Mouse (Mus musculus): ENCODE data around the gene Cnih2. TPM values are rescaled to one million over a fixed set of nuclear protein-coding genes. Genes with fewer than 3 reads are reported as not detected.

Cnih2 gene
- polyA plus RNA-seq, 1 experiment from 2014 or later = 231 TPM

DNA sequence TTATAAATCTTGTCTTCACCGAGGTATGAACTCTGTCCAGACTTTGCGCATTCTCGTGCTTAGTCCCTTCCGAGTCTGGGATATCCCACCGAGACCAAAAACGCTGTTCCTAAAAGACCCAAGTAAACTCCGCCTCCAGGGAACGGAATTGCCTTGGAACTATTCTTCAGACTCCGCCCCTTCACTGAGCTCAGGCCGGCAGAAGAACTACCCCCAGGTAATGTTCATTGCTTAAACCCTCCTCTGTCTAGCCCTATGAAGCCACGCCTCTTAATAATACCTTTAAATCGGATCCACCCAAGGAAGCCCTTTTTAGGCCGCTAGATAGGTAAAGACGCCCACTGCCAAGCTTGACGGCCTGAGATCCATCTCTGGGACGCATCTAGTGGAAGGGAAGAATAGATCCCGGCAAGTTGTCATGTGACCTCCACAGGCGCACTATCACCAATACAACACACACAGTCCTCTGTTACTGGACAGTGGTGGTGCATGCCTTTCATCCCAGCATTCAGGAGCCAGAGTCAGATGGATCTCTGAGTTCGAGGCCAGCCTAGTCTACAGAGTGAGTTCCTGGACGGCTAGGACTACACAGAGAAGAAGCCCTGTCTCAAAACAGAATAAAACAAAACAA, 25.8 kb downstream of the Cnih2 start:
- H3K27ac ChIP-seq = no peak overlapping the region

DNA sequence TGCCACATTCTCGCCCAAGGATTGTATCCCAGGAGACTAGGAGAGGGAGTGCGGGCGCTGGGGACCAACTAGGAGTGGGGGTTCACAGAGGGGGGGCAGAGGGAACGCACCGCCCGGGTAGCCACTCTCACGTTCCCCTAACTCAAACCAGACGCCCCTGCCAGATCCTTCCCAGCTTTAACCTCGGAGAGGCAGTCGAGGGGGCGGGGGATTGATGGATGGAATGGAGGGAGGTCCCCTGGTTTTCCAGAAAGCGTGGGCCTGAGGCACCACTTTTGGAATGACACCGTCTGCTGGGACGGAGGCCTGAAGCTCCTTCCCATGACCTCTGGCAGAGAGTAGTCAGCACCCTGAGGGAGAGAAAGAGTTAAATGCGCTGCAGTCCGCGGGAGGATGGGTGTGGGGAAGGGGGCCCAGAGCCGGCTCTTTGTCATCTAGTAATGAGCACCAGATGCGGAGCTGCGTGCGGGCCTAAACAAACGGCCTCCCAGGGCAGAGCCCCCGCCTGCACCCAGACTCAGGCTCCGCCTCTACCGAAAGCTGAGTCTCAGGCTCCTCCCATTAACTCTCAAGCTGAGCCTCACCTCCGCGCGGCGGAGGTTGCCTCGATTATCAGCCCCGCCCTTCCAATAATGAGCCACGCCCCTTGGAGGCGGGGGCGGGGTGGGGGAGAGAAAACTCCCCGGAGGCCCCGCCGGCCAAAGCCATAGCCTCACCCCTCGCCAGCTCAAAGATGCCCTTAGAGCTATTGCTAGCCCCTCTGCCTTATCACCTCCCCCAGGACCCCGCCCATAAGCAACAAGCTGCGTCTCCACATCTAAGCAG, 26.6 kb downstream of the Cnih2 start:
- ATAC-seq (ENCODE audit: low FRiP score, low read depth) = peak; percentile 75
- Histone ChIP-seq H3K4me2 (replicated peaks) (peak overlapping the region; percentile 86), H3K27me3 (replicated peaks) (peaks cover 48% of the 10 kb centered on the region), H3K9me3 (no peaks in the 10 kb centered on the region), H3K9ac (peak overlapping the region; percentile 41; the same call in 1 of the 2 replicates), H3K4me1 (peaks cover 50% of the 10 kb centered on the region), H3K27ac (peak overlapping the region; percentile 39; the same call in 1 of the 2 replicates), H3K4me3 (peak overlapping the region; percentile 35), H3K36me3 (no peaks in the 10 kb centered on the region)
- WGBS = under 1% methylated on average over 40 of the region's 40 CpGs

More for the DNA sequence above, 25.8 kb downstream of the Cnih2 start:
- Histone ChIP-seq H3K4me3 (peak overlapping the region; percentile 35), H3K4me1 (peaks cover 43% of the 10 kb centered on the region), H3K9ac (0 out of 2 replicates have a peak overlapping the region, but pooled peaks have one; percentile 41), H3K9me3 (no peaks in the 10 kb centered on the region), H3K4me2 (replicated peaks) (peak overlapping the region; percentile 86), H3K27me3 (replicated peaks) (peaks cover 41% of the 10 kb centered on the region), H3K36me3 (no peaks in the 10 kb centered on the region)
- ATAC-seq (ENCODE audit: low FRiP score, low read depth) = peak; percentile 22; the same call in 1 of the 2 replicates
- WGBS = 2% methylated on average over 20 of the region's 20 CpGs

DNA sequence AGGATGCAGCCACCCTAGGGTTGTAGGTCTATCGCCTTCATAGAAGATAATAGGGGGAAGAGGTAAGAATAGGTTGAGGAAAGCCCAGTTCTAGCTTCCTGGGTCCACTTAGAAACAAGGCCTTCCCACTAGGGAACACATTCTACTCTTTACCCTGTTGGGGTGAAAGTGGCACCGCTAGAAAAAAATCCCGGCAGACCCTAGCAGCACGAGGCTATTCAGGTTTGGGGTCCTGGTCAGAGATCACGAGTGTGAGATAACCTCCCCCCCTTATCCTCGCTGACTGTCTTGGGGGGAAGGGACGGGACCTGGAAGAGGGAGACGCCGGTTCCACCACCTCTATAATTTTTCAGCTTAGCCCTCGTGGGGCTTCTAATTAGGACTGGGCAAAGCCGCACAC, 27.2 kb downstream of the Cnih2 start:
- Histone ChIP-seq H3K9ac (0 out of 2 replicates have a peak overlapping the region, but pooled peaks have one; percentile 41), H3K27me3 (replicated peaks) (peaks cover 52% of the 10 kb centered on the region), H3K4me2 (replicated peaks) (peak overlapping the region; percentile 86), H3K36me3 (no peaks in the 10 kb centered on the region), H3K4me1 (peaks cover 50% of the 10 kb centered on the region), H3K4me3 (peak overlapping the region; percentile 35), H3K9me3 (no peaks in the 10 kb centered on the region), H3K27ac (peak overlapping the region; percentile 39; the same call in 1 of the 2 replicates)
- 10% methylated on average over 11 of the region's 11 CpGs for WGBS
- no peak for ATAC-seq (ENCODE audit: low FRiP score, low read depth)

DNA sequence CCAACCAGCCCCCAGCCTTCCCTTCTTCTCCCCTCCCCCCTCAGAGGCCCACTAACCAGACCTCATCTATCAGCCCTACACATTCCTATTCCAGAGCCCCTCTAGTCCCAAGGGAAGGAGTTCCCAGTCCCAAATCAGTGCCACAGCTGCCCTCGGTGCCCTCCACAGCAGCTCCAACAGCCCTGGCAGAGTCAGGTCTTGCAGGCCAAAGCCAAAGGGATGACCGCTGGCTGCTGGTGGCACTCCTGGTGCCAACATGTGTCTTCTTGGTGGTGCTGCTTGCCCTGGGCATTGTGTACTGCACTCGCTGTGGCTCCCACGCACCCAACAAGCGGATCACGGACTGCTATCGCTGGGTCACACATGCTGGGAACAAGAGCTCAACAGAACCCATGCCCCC, 28.3 kb downstream of the Cnih2 start:
- no peaks in the 10 kb centered on the region for H3K9me3 ChIP-seq
- H3K27ac ChIP-seq = no peak overlapping the region
- no peak for ATAC-seq (ENCODE audit: low FRiP score, low read depth)
- H3K4me3 ChIP-seq = peak overlapping the region; percentile 9; the same call in 1 of the 2 replicates
- H3K4me1 ChIP-seq = peaks cover 55% of the 10 kb centered on the region
- H3K9ac ChIP-seq = 0 out of 2 replicates have a peak overlapping the region, but pooled peaks have one; percentile 13
- no peaks in the 10 kb centered on the region for H3K36me3 ChIP-seq
- H3K27me3 ChIP-seq (replicated peaks) = peaks cover 57% of the 10 kb centered on the region
- H3K4me2 ChIP-seq (replicated peaks) = peak overlapping the region; percentile 86
- 81% methylated on average over 7 of the region's 7 CpGs for WGBS

DNA sequence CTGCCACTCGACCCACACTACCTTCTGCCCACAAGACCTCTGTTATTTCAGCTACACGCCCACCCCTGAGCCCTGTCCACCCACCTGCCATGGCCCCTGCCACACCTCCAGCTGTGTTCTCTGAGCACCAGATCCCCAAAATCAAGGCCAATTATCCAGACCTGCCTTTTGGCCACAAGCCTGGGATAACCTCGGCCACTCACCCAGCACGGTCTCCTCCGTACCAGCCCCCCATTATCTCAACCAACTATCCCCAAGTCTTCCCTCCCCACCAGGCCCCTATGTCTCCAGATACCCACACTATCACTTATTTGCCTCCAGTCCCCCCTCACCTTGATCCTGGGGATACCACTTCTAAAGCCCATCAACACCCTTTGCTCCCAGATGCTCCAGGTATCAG, 28.8 kb downstream of the Cnih2 start:
- Histone ChIP-seq H3K4me2 (replicated peaks) (peak overlapping the region; percentile 86), H3K27ac (no peak overlapping the region), H3K4me3 (no peak overlapping the region), H3K4me1 (peaks cover 57% of the 10 kb centered on the region), H3K9me3 (no peaks in the 10 kb centered on the region), H3K27me3 (replicated peaks) (peaks cover 55% of the 10 kb centered on the region), H3K9ac (no peak overlapping the region), H3K36me3 (no peaks in the 10 kb centered on the region)
- 87% methylated on average over 5 of the region's 5 CpGs for WGBS
- ATAC-seq (ENCODE audit: low FRiP score, low read depth) = no peak

DNA sequence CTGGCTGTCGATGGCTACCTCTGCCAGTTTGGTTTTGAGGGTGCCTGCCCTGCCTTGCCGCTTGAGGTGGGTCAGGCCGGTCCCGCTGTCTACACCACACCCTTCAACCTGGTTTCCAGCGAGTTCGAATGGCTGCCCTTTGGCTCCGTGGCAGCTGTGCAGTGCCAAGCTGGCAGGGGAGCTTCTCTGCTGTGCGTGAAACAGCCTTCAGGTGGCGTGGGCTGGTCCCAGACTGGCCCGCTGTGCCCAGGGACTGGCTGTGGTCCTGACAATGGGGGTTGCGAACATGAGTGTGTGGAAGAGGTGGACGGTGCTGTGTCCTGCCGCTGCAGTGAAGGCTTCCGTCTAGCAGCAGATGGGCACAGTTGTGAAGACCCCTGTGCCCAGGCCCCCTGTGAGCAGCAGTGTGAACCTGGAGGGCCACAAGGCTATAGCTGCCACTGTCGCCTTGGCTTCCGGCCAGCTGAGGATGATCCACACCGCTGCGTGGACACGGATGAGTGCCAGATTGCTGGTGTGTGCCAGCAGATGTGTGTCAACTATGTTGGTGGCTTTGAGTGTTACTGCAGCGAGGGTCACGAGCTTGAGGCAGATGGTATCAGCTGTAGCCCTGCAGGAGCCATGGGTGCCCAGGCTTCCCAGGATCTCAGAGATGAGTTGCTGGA, 29.6 kb downstream of the Cnih2 start:
- Histone ChIP-seq H3K9ac (peak overlapping the region; percentile 77), H3K27ac (no peak overlapping the region), H3K36me3 (no peaks in the 10 kb centered on the region), H3K4me1 (peaks cover 57% of the 10 kb centered on the region), H3K27me3 (replicated peaks) (peaks cover 49% of the 10 kb centered on the region), H3K4me2 (replicated peaks) (peak overlapping the region; percentile 86), H3K9me3 (no peaks in the 10 kb centered on the region), H3K4me3 (peak overlapping the region; percentile 45)
- ATAC-seq (ENCODE audit: low FRiP score, low read depth) = no peak
- 35% methylated on average over 21 of the region's 21 CpGs for WGBS

DNA sequence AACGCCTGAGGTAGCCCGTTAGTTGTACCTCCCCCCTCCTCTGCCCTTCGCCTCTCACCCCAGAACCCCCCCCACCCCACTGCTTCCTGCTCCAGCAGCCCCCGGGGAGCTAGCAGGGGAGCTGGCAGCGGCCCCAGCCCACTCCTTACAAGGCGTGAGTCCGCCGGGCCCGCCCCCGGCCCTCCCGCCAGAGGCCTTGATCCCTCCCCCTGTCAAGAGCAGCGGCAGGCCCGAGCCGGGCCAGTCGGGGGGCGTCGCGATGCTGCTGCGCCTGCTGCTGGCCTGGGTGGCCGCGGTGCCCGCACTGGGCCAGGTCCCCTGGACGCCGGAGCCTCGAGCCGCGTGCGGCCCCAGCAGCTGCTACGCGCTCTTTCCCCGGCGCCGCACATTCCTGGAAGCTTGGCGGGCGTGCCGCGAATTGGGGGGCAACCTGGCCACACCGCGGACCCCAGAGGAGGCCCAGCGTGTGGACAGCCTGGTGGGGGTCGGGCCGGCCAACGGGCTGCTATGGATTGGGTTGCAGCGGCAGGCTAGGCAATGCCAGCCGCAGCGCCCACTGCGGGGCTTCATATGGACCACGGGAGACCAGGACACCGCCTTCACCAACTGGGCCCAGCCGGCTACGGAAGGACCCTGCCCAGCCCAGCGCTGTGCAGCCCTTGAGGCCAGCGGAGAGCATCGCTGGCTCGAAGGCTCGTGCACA, 30.3 kb downstream of the Cnih2 start, which contains the start of gene Cd248:
Cd248 (plus strand) TSS at position 212 of the 703 bp plus-strand sequence.
- no peak within 1 kb of the TSS for H3K27ac ChIP-seq
- peak within 1 kb of the TSS; percentile 77 for H3K9ac ChIP-seq
- H3K4me2 ChIP-seq (replicated peaks) = peak within 1 kb of the TSS; percentile 86
- no peak for ATAC-seq (ENCODE audit: low FRiP score, low read depth)
- H3K27me3 ChIP-seq (replicated peaks) = peaks cover 48% of the 10 kb centered on the region
- H3K4me3 ChIP-seq = peak within 1 kb of the TSS; percentile 45
- no peaks in the 10 kb centered on the region for H3K36me3 ChIP-seq
- no peaks in the 10 kb centered on the region for H3K9me3 ChIP-seq
- under 1% methylated on average over 55 of the region's 56 CpGs for WGBS
- H3K4me1 ChIP-seq = peaks cover 57% of the 10 kb centered on the region

DNA sequence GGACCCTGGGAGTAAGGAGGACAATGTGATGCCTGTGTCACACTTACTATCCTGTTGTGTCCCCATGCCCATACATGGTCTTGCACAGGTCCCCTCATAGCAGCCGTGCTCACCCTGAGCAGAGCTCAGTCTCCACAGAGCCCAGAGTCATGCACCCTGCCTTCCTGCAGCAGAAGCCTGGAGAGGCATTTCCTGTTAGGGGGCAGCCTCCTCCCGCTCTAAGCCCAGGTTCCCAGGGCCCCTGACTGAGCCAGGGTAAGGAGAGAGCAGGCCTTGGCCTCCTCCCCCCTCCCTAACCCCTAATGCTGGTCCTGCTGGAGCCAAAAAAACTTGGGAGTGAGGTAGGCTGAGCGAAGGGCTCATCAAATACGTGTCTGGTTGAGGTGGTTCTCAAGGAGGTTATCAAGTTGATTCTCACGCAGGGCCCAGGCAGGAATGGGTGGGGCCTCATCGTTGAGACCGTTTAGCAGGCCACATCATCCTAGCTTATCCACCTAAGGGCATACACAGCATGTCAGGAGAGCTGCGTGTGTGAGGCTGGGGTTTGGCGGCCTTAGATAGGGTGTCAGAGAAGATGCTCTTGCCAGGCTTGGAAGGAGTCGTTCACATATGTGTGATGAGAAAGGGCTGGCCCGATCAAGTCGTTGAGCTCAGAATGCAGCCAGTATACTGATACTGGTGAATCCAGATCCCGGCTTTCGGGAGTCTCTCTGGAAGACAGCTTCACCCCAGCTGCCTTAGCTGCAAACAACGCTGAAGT, 31.1 kb downstream of the Cnih2 start:
- ATAC-seq (ENCODE audit: low FRiP score, low read depth) = no peak
- Histone ChIP-seq H3K4me2 (replicated peaks) (peak overlapping the region; percentile 86), H3K27ac (no peak overlapping the region), H3K9me3 (no peaks in the 10 kb centered on the region), H3K36me3 (no peaks in the 10 kb centered on the region), H3K9ac (peak overlapping the region; percentile 77), H3K4me1 (peaks cover 52% of the 10 kb centered on the region), H3K27me3 (replicated peaks) (peaks cover 48% of the 10 kb centered on the region), H3K4me3 (peak overlapping the region; percentile 45)
- WGBS = 9% methylated on average over 15 of the region's 15 CpGs

DNA sequence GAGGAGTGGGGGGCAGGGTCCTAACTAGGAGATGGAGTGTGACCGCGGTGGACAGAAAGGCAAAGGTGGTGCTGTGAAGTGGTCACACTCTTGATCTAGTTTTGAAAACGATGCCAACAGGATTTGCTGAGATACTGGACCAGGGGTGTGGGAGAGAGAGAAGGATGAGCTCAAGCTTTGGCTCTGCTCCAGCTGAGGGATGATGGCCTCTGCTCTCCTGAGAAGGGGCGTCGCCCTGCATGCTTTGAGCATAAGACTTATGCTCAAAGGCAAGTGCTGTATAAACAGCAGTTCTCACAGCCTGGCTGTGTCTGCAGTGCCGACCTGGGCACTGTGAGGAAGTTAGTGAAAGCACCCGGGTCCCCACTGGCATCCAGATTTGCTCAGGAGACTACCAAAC, 33.2 kb downstream of the Cnih2 start:
- Histone ChIP-seq H3K4me2 (replicated peaks) (no peak overlapping the region), H3K9me3 (no peaks in the 10 kb centered on the region), H3K4me3 (no peak overlapping the region), H3K9ac (0 out of 2 replicates have a peak overlapping the region, but pooled peaks have one; percentile 3), H3K36me3 (no peaks in the 10 kb centered on the region), H3K4me1 (peaks cover 49% of the 10 kb centered on the region), H3K27me3 (replicated peaks) (peaks cover 42% of the 10 kb centered on the region), H3K27ac (no peak overlapping the region)
- WGBS = 69% methylated on average over 7 of the region's 7 CpGs
- ATAC-seq (ENCODE audit: low FRiP score, low read depth) = no peak

DNA sequence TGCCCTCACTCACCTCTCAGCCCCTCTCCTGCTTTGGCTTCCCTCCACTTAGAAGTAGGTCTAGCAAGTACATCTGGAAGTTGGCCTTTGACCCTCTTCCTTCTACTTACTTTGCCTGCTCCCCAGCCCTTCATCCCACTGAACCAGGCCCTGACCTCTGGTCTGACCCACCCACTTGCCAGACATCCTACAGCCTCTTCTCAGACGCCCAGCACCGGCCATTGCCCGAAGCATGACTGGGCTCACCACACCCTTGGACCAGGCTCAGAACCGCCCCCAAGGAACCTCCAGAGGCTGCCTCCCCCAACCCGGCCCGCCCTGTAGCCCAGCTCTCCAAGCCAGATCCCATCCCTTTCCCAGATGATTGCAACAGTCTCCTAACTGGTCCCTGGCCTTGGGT, 35.9 kb downstream of the Cnih2 start:
- H3K9ac ChIP-seq = no peak overlapping the region
- no peak for ATAC-seq (ENCODE audit: low FRiP score, low read depth)

DNA sequence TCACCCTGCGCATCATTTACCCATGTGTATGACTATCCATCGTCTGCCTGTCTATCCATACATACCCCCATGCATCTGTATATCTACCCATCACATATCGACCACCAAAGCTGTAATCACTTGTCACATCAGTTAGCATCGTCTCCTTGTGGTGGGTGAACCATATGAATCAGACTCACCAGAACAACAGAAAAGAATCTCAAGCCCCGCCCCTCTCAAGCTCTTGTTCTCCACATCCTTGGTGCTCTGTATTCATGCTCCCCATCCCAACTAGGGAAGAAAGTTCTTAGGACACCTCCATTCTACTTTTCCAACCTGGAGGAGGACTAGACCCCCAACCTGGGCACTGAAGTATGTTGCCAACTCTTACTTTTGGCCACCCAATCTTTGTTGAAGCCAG, 36.3 kb downstream of the Cnih2 start:
- ATAC-seq (ENCODE audit: low FRiP score, low read depth) = no peak
- Histone ChIP-seq H3K9me3 (no peaks in the 10 kb centered on the region), H3K4me3 (no peak overlapping the region), H3K27ac (no peak overlapping the region), H3K4me1 (peaks cover 31% of the 10 kb centered on the region), H3K27me3 (replicated peaks) (peaks cover 12% of the 10 kb centered on the region), H3K36me3 (no peaks in the 10 kb centered on the region), H3K9ac (no peak overlapping the region), H3K4me2 (replicated peaks) (no peak overlapping the region)
- 90% methylated on average over 5 of the region's 5 CpGs for WGBS

More for the DNA sequence above, 35.9 kb downstream of the Cnih2 start:
- Histone ChIP-seq H3K4me2 (replicated peaks) (no peak overlapping the region), H3K4me3 (no peak overlapping the region), H3K4me1 (peaks cover 35% of the 10 kb centered on the region), H3K27me3 (replicated peaks) (peaks cover 16% of the 10 kb centered on the region), H3K27ac (no peak overlapping the region), H3K9me3 (no peaks in the 10 kb centered on the region), H3K36me3 (no peaks in the 10 kb centered on the region)
- WGBS = 74% methylated on average over 6 of the region's 6 CpGs
